Mouse (Mus musculus) embryonic facial prominence, embryonic 14.5 days (tissue): Measurements from ENCODE around the gene Disp1. TPM values are rescaled to one million over a fixed set of nuclear protein-coding genes. Genes with fewer than 3 reads are reported as not detected.

Experiments used
- ATAC-seq: fragments of 200-750 bp; cut with Nextera tagmentation; 2 replicates; pipeline ENCODE4 v1.8.0; 2017; ENCODE audit warnings: low read depth, moderate number of reproducible peaks, moderate TSS enrichment
- DNase-seq: peaks from one replicate; pipeline ENCODE4 v3.0.0-alpha.2; 2015; ENCODE audit warnings: low spot score
- H3K27ac ChIP-seq: fragments of 300-500 bp; sonication (generic); replicated peaks from 2 replicates; pipeline ENCODE4 v1.5.1; 2014; ENCODE audit warnings: low read depth, mild to moderate bottlenecking, low read length, moderate library complexity
- H3K27me3 ChIP-seq: fragments of 300-500 bp; sonication (generic); replicated peaks from 2 replicates; pipeline ENCODE4 v1.6.1; 2014; ENCODE audit warnings: low read length; ENCODE audit not compliant: control insufficient read depth, insufficient read depth
- H3K36me3 ChIP-seq: fragments of 300-500 bp; sonication (generic); 2 replicates; pipeline ENCODE4 v1.6.1; 2014; ENCODE audit warnings: low read length, mixed read lengths; ENCODE audit not compliant: control insufficient read depth, insufficient read depth
- H3K4me1 ChIP-seq: fragments of 300-500 bp; sonication (generic); 2 replicates; pipeline ENCODE4 v1.6.1; 2014; ENCODE audit warnings: antibody characterized with exemption, low read length; ENCODE audit not compliant: control insufficient read depth, insufficient read depth
- H3K4me2 ChIP-seq: fragments of 300-500 bp; sonication (generic); 2 replicates; pipeline ENCODE4 v1.6.1; 2014; ENCODE audit warnings: low read depth, mild to moderate bottlenecking, low read length, moderate library complexity, mixed read lengths
- H3K4me3 ChIP-seq: fragments of 300-500 bp; sonication (generic); 2 replicates; pipeline ENCODE4 v1.5.1; 2014; ENCODE audit warnings: low read depth, mild to moderate bottlenecking, low read length
- H3K9ac ChIP-seq: fragments of 300-500 bp; sonication (generic); 2 replicates; pipeline ENCODE4 v1.6.1; 2014; ENCODE audit warnings: low read depth, mild to moderate bottlenecking, low read length, moderate library complexity, mixed read lengths
- H3K9me3 ChIP-seq: fragments of 300-500 bp; sonication (generic); 2 replicates; pipeline ENCODE4 v1.6.1; 2016; ENCODE audit warnings: low read length; ENCODE audit not compliant: control insufficient read depth
- WGBS: fragments of 180-500 bp; shearing (Covaris S2); extraction: QIAGEN DNeasy Blood & Tissue Kit; methylation state at CpG from one replicate; pipeline ENCODE4 v1.1.7; 2014; 5-methylcytosine and 5-hydroxymethylcytosine counted together
- polyA plus RNA-seq: library from polyadenylated mRNA; unstranded; fragments of >200 nt; fragmentation: Nextera tagmentation; extraction: Ambion mirVana; gene quantifications from 2 replicates; pipeline ENCODE4 v1.2.1, GENCODE M21; 2014

Gene Disp1
- polyA plus RNA-seq, 1 experiment from 2014 or later, result 17.9 TPM

DNA sequence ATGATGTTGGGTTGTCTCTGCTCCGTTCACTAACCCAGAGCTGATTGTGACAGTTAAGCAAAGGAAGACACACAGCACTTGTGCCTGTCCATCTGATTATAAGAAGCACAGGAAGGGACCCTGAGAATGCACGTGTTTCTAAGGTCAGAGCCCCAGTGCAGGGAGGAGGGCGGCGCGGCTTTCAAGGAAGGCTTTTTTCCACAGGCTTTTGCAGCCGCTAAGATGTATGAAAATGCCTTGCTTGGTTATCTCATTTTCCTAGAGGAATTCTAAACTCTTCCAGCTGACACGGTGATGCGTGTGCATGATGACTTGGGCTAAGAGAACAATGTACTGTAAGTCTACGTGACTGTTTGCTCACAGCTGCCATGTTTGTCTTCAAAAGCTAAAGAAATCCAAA is 30.9 kb downstream of the Disp1 start:
- Histone ChIP-seq H3K9me3 (no peaks in the 10 kb centered on the region), H3K27ac (peak overlapping the region; percentile 46; the same call in 1 of the 2 replicates), H3K4me2 (peak overlapping the region; percentile 14), H3K4me3 (no peak overlapping the region), H3K4me1 (peaks cover 80% of the 10 kb centered on the region), H3K36me3 (no peaks in the 10 kb centered on the region), H3K27me3 (no peaks in the 10 kb centered on the region), H3K9ac (no peak overlapping the region)
- ATAC-seq (no peak), DNase-seq (peak; percentile 72)
- 21% methylated on average over 9 of the region's 9 CpGs for whole genome bisulfite sequencing

DNA sequence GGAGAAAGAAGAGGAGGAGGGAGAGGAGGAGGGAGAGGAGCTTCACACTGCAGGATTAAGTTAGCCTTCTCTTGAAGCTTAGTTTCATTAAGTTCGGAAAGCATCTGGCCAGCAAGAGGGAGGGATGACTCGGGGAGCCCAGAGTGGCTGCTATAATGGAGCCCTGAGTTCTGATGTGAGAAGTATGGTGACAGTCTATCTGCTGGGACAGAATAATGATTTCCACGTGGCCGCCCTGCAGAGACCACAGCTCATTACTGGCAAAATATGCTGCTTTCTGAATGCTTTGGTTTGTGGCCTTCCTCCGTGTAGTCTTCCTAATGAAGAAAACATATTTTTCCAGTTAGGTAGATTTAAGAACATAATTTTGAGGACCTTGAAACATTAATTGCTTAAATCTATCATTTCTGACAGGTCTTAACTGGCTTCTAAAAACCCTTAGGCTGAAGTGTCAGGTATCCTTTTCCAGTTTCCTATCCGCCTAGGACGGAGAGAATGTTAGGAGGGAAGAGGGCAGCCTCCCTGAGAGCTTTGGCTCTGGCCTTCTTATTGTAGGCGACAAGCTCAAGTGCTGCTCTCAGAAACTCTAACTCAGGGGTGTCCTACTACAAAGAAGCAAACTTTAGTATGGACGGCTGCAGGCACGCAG is 32.2 kb downstream of the Disp1 start:
- Histone ChIP-seq H3K9me3 (no peaks in the 10 kb centered on the region), H3K9ac (peak overlapping the region; percentile 40), H3K4me3 (no peak overlapping the region), H3K4me2 (peak overlapping the region; percentile 31), H3K36me3 (no peaks in the 10 kb centered on the region; the same call in 1 of the 2 replicates), H3K27me3 (no peaks in the 10 kb centered on the region), H3K4me1 (peaks cover 72% of the 10 kb centered on the region), H3K27ac (peak overlapping the region; percentile 69)
- ATAC-seq, result no peak; the same call in 1 of the 2 replicates
- peak; percentile 79 for DNase-seq
- WGBS, result 26% methylated on average over 10 of the region's 10 CpGs

DNA sequence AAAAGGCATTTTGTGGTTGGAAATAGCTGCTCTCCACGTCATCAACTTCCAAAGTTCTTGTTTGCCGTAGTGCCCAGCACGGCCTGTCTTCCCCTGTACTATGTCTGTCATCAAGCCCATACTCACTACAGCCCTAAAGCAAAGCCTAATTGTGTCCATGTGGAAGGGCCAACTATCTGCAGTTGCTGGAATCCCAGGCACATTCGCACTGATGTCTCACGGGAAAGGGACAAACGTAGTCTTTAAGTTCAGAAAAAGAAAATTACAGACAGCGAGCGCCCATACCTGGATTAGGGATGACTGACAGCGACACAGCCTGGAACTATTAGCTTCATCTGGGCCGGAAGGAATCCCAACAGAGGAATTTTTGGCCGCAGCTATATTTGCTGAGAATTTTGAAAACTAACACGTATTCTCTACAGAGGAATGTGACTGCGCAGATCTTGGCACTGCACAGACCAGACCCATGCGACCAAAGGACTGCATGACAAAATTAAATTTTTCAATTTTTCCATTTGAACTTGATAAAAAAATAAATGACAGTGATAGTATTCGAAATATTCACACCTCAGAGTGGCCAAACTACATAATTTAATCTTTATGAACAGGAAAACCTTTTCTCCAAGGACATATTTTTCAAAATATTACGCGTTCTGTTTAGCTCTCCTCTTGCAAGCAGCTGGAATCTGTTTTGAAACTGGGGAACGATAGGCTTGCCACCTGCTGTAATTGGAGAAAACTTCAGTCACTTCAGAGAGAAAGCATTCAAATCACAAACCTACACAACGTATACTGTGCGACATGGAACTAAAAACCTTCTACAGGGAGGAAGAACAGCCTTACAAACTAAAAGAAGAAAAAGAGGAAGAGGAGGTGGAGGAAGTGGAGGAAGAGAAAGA is 33.0 kb downstream of the Disp1 start:
- H3K9me3 ChIP-seq, result no peaks in the 10 kb centered on the region
- H3K27me3 ChIP-seq, result no peaks in the 10 kb centered on the region
- H3K27ac ChIP-seq, result peak overlapping the region; percentile 69
- ATAC-seq (peak; percentile 70), DNase-seq (peak; percentile 88)
- WGBS, result 21% methylated on average over 20 of the region's 20 CpGs
- H3K4me3 ChIP-seq, result no peak overlapping the region; the same call in 1 of the 2 replicates
- peak overlapping the region; percentile 40; the same call in 1 of the 2 replicates for H3K9ac ChIP-seq
- H3K4me2 ChIP-seq, result peak overlapping the region; percentile 31
- H3K36me3 ChIP-seq, result no peaks in the 10 kb centered on the region; the same call in 1 of the 2 replicates
- H3K4me1 ChIP-seq, result peaks cover 72% of the 10 kb centered on the region

DNA sequence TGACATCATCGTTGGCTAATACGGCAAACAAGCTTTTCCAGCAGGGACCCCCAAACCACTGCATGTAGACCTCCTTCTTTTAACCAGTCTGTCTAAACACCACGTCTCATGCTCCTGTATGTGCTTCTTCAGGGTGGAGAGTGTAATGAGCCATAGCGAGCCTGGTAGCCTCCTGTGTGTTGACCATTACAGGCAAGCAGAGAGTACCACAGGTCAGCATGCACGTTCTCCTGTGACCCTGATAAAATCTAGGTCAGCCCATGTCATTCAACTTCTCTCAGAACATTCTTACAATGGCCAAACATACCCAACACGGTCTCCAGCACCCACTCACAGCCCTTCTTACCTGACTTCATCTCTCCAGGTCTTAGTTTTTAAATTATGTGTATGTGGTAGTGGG is 35.8 kb downstream of the Disp1 start:
- 78% methylated on average over 6 of the region's 6 CpGs for WGBS
- no peak for DNase-seq
- Histone ChIP-seq H3K9me3 (no peaks in the 10 kb centered on the region), H3K27me3 (no peaks in the 10 kb centered on the region), H3K36me3 (no peaks in the 10 kb centered on the region; the same call in 1 of the 2 replicates), H3K9ac (no peak overlapping the region), H3K4me3 (no peak overlapping the region), H3K27ac (no peak overlapping the region), H3K4me1 (peaks cover 52% of the 10 kb centered on the region), H3K4me2 (no peak overlapping the region)
- ATAC-seq, result no peak

DNA sequence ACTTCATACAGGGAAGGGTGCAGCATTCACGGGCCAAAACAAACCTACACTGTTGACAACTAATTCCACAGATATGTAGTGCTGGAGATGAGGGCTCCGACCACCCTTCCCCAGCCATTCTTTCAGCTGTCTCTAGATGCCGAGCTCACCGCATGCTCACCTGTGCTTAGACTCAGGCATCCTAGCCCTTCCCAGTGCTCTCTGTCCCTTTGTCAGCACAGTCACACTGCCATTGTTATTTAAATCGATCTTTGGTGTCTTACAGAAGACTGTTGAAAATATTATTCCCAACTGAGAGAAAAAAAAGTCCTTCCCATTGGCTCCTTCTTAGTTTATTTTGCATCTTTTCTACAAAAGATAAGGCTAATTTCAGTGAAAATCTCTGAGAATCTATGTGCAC is 36.6 kb downstream of the Disp1 start:
- Histone ChIP-seq H3K9me3 (no peaks in the 10 kb centered on the region), H3K9ac (no peak overlapping the region), H3K27me3 (no peaks in the 10 kb centered on the region), H3K27ac (no peak overlapping the region), H3K36me3 (no peaks in the 10 kb centered on the region; the same call in 1 of the 2 replicates), H3K4me1 (peaks cover 43% of the 10 kb centered on the region), H3K4me3 (no peak overlapping the region), H3K4me2 (no peak overlapping the region)
- no peak for ATAC-seq
- no peak for DNase-seq
- WGBS, result 77% methylated on average over 5 of the region's 5 CpGs

DNA sequence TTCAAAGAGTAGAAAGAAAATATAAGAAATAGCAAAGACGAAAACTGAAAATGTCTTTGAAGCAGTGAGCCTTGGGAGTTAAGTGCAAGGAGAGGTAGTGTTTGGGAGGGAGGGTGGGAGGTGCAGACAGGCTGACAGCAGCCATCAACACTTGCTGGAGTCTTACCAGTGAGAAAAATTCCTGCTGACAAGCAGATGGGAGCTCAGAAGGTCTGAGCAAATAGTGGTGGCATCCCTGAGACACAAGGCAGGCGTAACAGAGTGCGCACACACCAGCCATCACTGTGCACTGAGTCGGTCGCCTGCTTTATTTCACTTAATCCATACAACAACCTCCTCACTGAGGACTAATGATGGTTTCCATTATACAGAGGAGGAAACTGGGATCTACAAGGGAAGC is 37.8 kb downstream of the Disp1 start:
- no peak overlapping the region for H3K27ac ChIP-seq
- ATAC-seq, result no peak
- no peak overlapping the region for H3K9ac ChIP-seq
- H3K27me3 ChIP-seq, result no peaks in the 10 kb centered on the region
- no peak for DNase-seq
- H3K4me1 ChIP-seq, result peaks cover 32% of the 10 kb centered on the region
- H3K36me3 ChIP-seq, result no peaks in the 10 kb centered on the region; the same call in 1 of the 2 replicates
- WGBS, result 55% methylated on average over 5 of the region's 5 CpGs
- H3K9me3 ChIP-seq, result no peaks in the 10 kb centered on the region
- H3K4me2 ChIP-seq, result no peak overlapping the region
- H3K4me3 ChIP-seq, result no peak overlapping the region

DNA sequence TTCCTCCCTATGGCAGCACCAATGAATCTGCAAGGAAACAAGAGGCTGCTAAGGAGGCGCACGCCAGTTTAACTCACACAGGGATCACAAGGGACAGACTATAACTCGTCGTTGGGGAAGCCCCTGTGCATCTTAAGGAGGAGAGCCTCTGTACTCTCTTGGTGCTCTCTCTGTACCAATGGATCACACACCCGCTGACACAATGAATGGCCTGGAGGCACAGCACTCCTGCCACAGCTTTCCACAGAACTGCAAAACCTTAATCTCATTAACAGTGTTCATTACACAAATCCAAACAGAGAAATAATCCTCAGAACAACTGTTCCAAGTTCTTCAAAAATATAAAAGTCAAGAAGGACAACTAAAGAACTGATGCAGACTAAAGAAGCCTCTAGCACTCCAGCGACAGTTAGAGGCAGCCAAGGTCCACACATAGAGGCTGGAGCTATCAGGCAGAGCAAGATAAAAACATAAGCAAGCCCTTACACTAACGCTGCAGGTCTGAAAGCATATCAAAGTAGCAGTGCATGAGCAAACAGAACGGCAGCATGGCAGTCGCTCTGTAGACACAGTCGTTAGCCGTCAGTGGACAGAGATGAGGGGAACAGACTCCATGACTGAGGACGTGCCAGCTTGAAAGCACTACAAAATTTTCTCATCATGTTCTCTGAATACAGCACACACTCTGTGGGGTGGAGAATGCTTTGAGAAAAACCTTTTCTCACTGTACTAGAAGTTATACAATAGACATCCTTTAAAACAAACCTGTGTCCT is 38.5 kb downstream of the Disp1 start:
- ATAC-seq (no peak), DNase-seq (no peak)
- H3K36me3 ChIP-seq, result no peaks in the 10 kb centered on the region; the same call in 1 of the 2 replicates
- no peaks in the 10 kb centered on the region for H3K27me3 ChIP-seq
- no peak overlapping the region for H3K4me3 ChIP-seq
- WGBS, result 38% methylated on average over 12 of the region's 12 CpGs
- no peaks in the 10 kb centered on the region for H3K9me3 ChIP-seq
- H3K27ac ChIP-seq, result no peak overlapping the region
- H3K4me2 ChIP-seq, result no peak overlapping the region
- peaks cover 24% of the 10 kb centered on the region for H3K4me1 ChIP-seq
- no peak overlapping the region for H3K9ac ChIP-seq

DNA sequence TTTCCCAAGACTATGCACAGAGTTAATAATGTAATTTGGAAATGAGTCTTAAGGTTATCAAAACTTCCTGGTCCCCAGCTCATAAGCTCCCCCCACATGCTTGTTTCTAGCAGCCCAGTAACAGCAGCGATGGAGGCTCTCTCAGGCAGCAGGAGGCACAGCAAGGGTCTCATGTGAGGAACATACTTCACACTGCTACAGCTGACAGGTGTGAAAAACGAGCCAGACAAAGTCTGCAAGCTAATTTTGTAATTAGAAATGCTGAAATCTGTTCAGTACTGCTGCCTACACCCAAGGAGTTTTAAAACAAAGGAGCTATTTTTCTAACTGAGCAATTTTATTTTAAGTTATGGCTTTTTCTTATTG is 40.3 kb downstream of the Disp1 start:
- DNase-seq (no peak), ATAC-seq (no peak)
- peaks cover 17% of the 10 kb centered on the region for H3K4me1 ChIP-seq
- H3K9me3 ChIP-seq, result no peaks in the 10 kb centered on the region
- no peaks in the 10 kb centered on the region for H3K27me3 ChIP-seq
- no peak overlapping the region for H3K9ac ChIP-seq
- no peak overlapping the region for H3K4me3 ChIP-seq
- H3K4me2 ChIP-seq, result no peak overlapping the region
- H3K27ac ChIP-seq, result no peak overlapping the region
- 27% methylated on average over 2 of the region's 2 CpGs for WGBS
- H3K36me3 ChIP-seq, result no peaks in the 10 kb centered on the region; the same call in 1 of the 2 replicates
